Mouse (Mus musculus) C2C12 (cell line): ENCODE measurements at regions not wholly inside any gene's neighbourhood (a gene's known extent, or its start where the extent isn't known, plus 50 kb on each side); places are given as distances from the start of the nearest gene placed in this dataset.

Source experiments
- H3K27me3 ChIP-seq: one replicate; pipeline ENCODE4 v1.6.1; 2011; ENCODE audit not compliant: control insufficient read depth, insufficient read depth, insufficient read length
- H3K36me3 ChIP-seq: one replicate; pipeline ENCODE4 v1.6.1; 2011; ENCODE audit not compliant: control insufficient read depth, insufficient read depth
- H3K4me3 ChIP-seq: one replicate; pipeline ENCODE4 v1.5.1; 2011; ENCODE audit warnings: mild to moderate bottlenecking, control low read depth; ENCODE audit not compliant: poor library complexity, insufficient read depth, severe bottlenecking
- H3K79me2 ChIP-seq: one replicate; pipeline ENCODE4 v1.6.1; 2011; ENCODE audit not compliant: control insufficient read depth, insufficient read depth
- H3K79me3 ChIP-seq: one replicate; pipeline ENCODE4 v1.6.1; 2011; ENCODE audit warnings: low read depth, control low read depth
- H3ac ChIP-seq: one replicate; pipeline ENCODE3; 2011; ENCODE audit warnings: low read depth; ENCODE audit not compliant: control insufficient read depth, insufficient read length
- CEBPB ChIP-seq: IDR thresholded peaks from one replicate; pipeline ENCODE4 v1.6.1; 2011; ENCODE audit warnings: low read depth, mild to moderate bottlenecking, control low read depth, moderate library complexity
- CTCF ChIP-seq: IDR thresholded peaks from one replicate; pipeline ENCODE4 v1.5.1; 2011; ENCODE audit not compliant: control insufficient read depth, insufficient read depth, insufficient read length
- FOSL1 ChIP-seq: IDR thresholded peaks from one replicate; pipeline ENCODE4 v1.8.0; 2011; ENCODE audit warnings: mild to moderate bottlenecking, low read length; ENCODE audit not compliant: poor library complexity, insufficient read depth, severe bottlenecking
- MAX ChIP-seq: IDR thresholded peaks from one replicate; pipeline ENCODE4 v1.6.1; 2011; ENCODE audit warnings: mild to moderate bottlenecking, control low read depth
- MYOD1 ChIP-seq: IDR thresholded peaks from one replicate; pipeline ENCODE4 v1.6.1; 2011; ENCODE audit warnings: low read depth; ENCODE audit not compliant: control insufficient read depth, insufficient read length
- MYOG ChIP-seq: IDR thresholded peaks from one replicate; pipeline ENCODE4 v1.6.1; 2011; ENCODE audit not compliant: control insufficient read depth, insufficient read length; ENCODE audit errors: extremely low read depth
- USF1 ChIP-seq: IDR thresholded peaks from one replicate; pipeline ENCODE4 v1.6.1; 2011; ENCODE audit warnings: low read depth, mild to moderate bottlenecking, control low read depth, moderate library complexity

DNA sequence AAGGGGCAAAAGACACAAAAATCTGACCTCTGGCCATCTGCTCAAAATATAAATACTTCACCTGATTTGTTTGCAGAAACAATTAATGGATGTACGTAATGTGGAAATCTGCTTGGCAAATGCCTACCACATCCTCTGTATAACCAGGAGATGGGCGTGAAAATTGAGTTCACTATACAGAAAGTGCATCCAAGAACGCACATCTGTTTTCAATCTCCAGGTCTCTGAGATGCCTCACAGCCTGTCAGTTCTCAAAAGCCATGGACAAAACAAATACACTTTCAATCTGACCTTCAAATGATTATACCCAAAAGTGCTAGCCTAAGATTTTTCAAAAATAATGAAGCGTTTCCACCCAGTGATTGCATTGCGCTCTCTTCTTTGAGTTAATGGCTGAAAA is 293.6 kb upstream of the Gjb5 start:
- Histone ChIP-seq H3K79me3 (no peaks in the 10 kb centered on the region), H3K79me2 (no peaks in the 10 kb centered on the region), H3K36me3 (no peaks in the 10 kb centered on the region), H3K27me3 (no peaks in the 10 kb centered on the region), H3ac (no peak overlapping the region), H3K4me3 (no peak overlapping the region)
- TF ChIP-seq CTCF (no peak), FOSL1 (no peak), MYOG (no peak), USF1 (no peak), CEBPB (no peak), MYOD1 (no peak), MAX (no peak)

DNA sequence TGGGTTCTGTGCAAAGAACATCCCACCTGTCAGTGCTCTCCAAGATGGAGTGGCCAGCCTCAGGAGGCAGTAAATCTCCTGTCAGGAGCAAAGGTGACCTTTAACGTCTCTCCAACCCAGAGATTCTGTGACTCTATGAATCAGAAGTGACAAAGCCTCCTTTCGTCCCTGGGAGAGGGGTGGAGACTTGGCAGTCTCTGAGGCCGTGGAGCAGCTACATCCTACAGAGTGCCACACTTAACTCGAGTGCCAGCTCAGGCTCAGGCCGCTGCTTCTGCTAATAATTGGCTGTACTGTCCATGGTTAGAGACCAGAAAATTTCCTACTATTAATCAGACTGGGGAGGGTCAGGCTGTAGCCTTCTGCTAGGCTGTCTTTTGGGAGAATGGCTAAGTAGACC is 290.0 kb upstream of the Gjb5 start:
- Histone ChIP-seq H3ac (no peak overlapping the region), H3K36me3 (no peaks in the 10 kb centered on the region), H3K79me2 (no peaks in the 10 kb centered on the region), H3K79me3 (no peaks in the 10 kb centered on the region), H3K4me3 (no peak overlapping the region), H3K27me3 (no peaks in the 10 kb centered on the region)
- TF ChIP-seq MYOG: no peak
- no peak for TF ChIP-seq USF1
- TF ChIP-seq FOSL1: no peak
- TF ChIP-seq CEBPB: no peak
- no peak for TF ChIP-seq MAX
- no peak for TF ChIP-seq MYOD1
- no peak for TF ChIP-seq CTCF

DNA sequence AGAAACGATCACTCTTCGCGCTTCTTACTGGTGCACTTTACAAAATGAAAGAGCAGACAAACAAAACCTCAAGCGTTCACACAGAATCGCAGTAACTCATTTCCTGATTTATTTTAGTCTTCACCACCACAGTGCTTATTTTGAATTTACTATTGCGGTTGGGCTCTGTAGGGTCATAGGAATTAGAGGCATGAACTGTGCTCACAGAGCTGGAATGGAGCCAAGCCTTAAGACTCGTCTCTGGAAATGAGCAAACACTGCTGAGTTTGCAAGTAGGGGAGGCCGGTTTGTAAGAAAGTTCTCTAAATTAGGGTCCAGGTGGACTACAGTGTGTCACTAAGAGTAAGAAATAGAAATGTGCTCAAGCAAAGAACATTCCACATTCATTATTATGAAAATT is 289.2 kb upstream of the Gjb5 start:
- H3K36me3 ChIP-seq: no peaks in the 10 kb centered on the region
- H3ac ChIP-seq: no peak overlapping the region
- no peaks in the 10 kb centered on the region for H3K79me2 ChIP-seq
- no peak overlapping the region for H3K4me3 ChIP-seq
- H3K27me3 ChIP-seq: no peaks in the 10 kb centered on the region
- TF ChIP-seq FOSL1 (no peak), MYOD1 (no peak)
- no peaks in the 10 kb centered on the region for H3K79me3 ChIP-seq

DNA sequence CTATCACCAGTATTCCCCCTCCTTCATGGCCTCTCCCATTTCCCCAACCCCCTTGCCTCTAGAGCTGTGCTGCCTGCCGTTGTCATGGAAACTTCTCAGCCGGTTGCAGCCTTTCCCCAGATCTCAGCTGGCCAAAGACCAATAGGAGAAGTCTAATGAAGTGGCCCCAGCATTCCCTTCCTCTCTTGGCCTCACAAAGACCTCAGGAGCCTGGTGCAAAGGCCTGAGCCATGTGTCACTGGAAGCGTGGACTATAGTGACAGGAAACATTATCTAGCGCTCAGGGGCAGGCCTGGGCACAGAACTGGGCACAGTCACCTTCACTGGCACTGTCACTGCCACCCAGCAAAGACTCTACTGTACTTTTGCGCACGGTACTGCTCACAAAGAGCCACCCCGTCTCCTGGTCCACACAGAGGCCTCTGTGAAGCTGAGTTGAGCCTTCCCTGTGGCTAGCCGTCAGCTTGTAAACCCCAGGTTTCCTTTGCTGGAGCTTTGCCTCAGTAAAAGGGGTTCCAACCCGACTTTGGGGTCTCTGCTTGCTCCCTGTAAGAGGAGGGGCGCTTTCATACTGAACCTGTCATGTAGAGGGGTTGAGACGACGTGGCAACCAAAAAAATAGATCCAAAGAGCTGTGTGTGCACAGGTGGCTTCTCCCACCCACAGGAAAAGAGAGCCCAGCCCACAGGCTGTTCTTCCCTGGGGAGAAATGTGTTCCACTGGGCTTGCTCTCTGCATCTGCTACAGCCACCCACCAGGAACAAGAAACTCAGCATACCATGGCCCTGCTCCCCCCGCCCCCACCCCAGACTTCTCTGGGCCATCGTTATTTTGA is 282.5 kb upstream of the Gjb5 start:
- Histone ChIP-seq H3K79me2 (no peaks in the 10 kb centered on the region), H3K79me3 (no peaks in the 10 kb centered on the region), H3K27me3 (no peaks in the 10 kb centered on the region), H3K36me3 (no peaks in the 10 kb centered on the region), H3K4me3 (no peak overlapping the region), H3ac (no peak overlapping the region)
- TF ChIP-seq MAX: no peak
- TF ChIP-seq MYOD1: no peak
- no peak for TF ChIP-seq MYOG
- TF ChIP-seq FOSL1: no peak
- TF ChIP-seq CEBPB: no peak
- TF ChIP-seq CTCF: no peak
- TF ChIP-seq USF1: no peak

DNA sequence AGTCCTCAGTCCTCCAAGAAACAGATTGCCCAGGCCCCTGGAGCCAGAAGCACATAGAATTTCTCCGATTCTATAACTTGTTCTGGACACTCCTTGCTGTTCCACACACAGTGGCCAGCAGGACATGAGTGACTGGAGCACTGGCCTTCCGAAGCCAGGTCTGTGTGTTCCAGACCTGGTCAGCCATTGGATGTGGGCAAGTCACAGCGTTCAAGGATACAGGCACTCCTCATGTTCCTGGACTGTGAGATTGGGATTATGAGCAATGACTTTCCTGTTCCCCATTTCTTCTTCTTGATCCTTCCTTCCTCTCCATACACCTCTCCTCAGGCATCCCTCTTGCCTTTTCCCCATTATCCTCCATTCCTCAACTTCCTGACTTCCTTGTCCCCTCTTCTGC is 281.8 kb upstream of the Gjb5 start:
- TF ChIP-seq USF1 (no peak), CEBPB (no peak), MYOG (no peak), MAX (no peak), CTCF (no peak), MYOD1 (no peak), FOSL1 (no peak)
- Histone ChIP-seq H3ac (no peak overlapping the region), H3K79me2 (no peaks in the 10 kb centered on the region), H3K4me3 (no peak overlapping the region), H3K79me3 (no peaks in the 10 kb centered on the region), H3K27me3 (no peaks in the 10 kb centered on the region), H3K36me3 (no peaks in the 10 kb centered on the region)

DNA sequence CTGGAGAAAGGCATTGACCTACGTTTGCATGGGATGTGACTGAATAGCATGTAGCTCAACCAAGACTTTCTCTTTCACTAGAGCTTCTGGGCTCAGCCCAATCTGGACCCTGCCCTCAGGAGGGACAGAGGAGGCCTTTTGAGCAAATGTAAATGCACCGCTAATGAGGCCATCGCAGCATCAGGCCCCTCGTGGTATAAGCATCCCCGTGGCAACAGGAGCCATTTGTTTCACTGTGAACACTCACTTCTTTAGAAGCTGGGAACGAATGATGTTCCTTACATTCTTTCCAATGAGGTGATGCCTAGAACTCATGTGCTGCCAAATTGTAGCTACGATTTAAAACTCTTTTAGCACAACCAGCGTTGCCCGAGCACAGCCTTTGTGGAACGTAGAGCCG is 279.0 kb upstream of the Gjb5 start:
- Histone ChIP-seq H3K27me3 (no peaks in the 10 kb centered on the region), H3K79me2 (no peaks in the 10 kb centered on the region), H3K79me3 (no peaks in the 10 kb centered on the region), H3K4me3 (no peak overlapping the region), H3ac (no peak overlapping the region), H3K36me3 (no peaks in the 10 kb centered on the region)
- TF ChIP-seq CTCF (no peak), MYOD1 (no peak), FOSL1 (no peak), USF1 (no peak), MYOG (no peak), CEBPB (no peak), MAX (no peak)
